Mouse (Mus musculus): ENCODE measurements at regions not wholly inside any gene's neighbourhood (a gene's known extent, or its start where the extent isn't known, plus 50 kb on each side); places are given as distances from the start of the nearest gene placed in this dataset.

DNA sequence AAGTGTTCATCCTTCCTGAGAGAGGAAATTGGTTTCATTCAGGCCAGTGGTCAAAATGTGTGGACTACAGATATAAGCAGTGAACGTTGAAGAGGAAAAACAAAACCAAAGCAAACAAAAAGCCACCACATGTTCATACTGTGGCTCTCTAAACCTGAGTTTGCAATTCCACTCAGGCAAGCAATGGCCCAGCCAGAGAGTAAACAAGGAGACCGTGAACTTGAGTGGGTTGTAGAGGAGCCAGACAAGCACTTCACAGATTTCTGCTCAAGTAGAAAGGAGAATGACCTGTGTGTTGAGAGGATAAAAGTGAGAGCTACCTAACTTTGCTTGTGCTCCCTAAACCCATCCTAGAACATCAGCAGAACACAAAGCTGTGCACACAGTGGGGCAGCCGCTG, 239.9 kb upstream of the Zbtb20 start:
- no peak overlapping the region for H3K4me3 ChIP-seq (ENCODE audit: low read depth, low read length)
- H3K4me1 ChIP-seq (ENCODE audit: control insufficient read depth, insufficient read depth, low read length), result no peaks in the 10 kb centered on the region
- no peak overlapping the region for H3K27ac ChIP-seq (ENCODE audit: insufficient read depth, low read length)
- TF ChIP-seq CTCF (IDR thresholded peaks at IDR 0.05; ENCODE audit: low read depth, low read length) (no peak), EP300 (IDR thresholded peaks at IDR 0.05; ENCODE audit: insufficient read depth, low read depth, low read length) (no peak), POLR2A (IDR thresholded peaks at IDR 0.05; ENCODE audit: insufficient read depth, low read length) (no peak)
- H3K36me3 ChIP-seq (ENCODE audit: control insufficient read depth, insufficient read depth, low read length, poor library complexity, severe bottlenecking), result no peaks in the 10 kb centered on the region
- no peaks in the 10 kb centered on the region for H3K27me3 ChIP-seq (ENCODE audit: control insufficient read depth, insufficient read depth, low read length, poor library complexity, severe bottlenecking)
- H3K9me3 ChIP-seq (replicated peaks; ENCODE audit: control insufficient read depth, insufficient read depth, low read length, poor library complexity, severe bottlenecking), result no peaks in the 10 kb centered on the region
- no peak overlapping the region for H3K9ac ChIP-seq (ENCODE audit: low read depth, poor library complexity, severe bottlenecking)

DNA sequence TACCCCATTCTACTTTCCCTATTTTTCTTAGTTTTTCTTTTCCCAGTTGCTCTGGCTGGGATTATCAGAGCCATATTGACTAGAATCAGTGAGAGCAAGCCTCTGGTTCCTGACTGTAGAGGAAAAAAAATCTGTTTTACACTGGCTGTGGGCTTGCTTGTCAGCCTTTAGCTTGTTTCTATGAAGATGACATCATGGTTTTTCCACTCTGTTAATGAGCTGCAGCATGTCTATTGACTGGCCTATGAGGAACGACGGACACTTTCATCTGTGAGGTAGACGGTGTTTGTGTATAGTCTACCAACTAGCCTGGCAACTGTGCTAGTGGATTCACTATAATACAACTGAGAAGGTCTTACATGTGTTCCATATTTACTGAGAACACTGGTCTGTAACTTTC, 248.0 kb upstream of the Zbtb20 start:
- Histone ChIP-seq H3K9ac (ENCODE audit: low read depth, poor library complexity, severe bottlenecking) (no peak overlapping the region), H3K36me3 (ENCODE audit: control insufficient read depth, insufficient read depth, low read length, poor library complexity, severe bottlenecking) (no peaks in the 10 kb centered on the region), H3K4me1 (ENCODE audit: control insufficient read depth, insufficient read depth, low read length) (no peaks in the 10 kb centered on the region), H3K4me3 (ENCODE audit: low read depth, low read length) (no peak overlapping the region), H3K9me3 (replicated peaks; ENCODE audit: control insufficient read depth, insufficient read depth, low read length, poor library complexity, severe bottlenecking) (no peaks in the 10 kb centered on the region), H3K27ac (ENCODE audit: insufficient read depth, low read length) (no peak overlapping the region), H3K27me3 (ENCODE audit: control insufficient read depth, insufficient read depth, low read length, poor library complexity, severe bottlenecking) (no peaks in the 10 kb centered on the region)
- no peak for TF ChIP-seq POLR2A (IDR thresholded peaks at IDR 0.05; ENCODE audit: insufficient read depth, low read length)
- TF ChIP-seq EP300 (IDR thresholded peaks at IDR 0.05; ENCODE audit: insufficient read depth, low read depth, low read length), result no peak
- TF ChIP-seq CTCF (IDR thresholded peaks at IDR 0.05; ENCODE audit: low read depth, low read length), result no peak

DNA sequence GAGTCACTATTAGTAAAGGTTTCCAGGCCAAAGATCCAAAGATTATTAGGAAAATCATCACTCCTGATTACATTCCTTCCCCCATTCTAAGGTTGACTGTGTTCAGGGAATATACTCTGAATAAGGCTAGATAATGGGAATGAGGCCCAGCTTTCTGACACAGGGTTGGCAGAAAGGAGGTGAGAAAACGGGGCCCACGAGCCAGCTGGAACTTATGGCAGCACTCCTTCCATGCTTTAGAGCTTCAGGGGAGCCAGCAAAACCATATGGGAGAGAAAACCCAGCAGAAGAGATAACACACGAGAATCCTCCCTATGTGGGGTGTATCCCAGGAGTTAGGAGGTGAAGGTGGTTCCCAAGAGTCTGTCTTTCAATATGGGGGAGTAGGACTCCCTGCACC, 259.8 kb upstream of the Zbtb20 start:
- Histone ChIP-seq H3K27me3 (ENCODE audit: control insufficient read depth, insufficient read depth, low read length, poor library complexity, severe bottlenecking) (no peaks in the 10 kb centered on the region), H3K4me3 (ENCODE audit: low read depth, low read length) (no peak overlapping the region), H3K9me3 (replicated peaks; ENCODE audit: control insufficient read depth, insufficient read depth, low read length, poor library complexity, severe bottlenecking) (no peaks in the 10 kb centered on the region), H3K9ac (ENCODE audit: low read depth, poor library complexity, severe bottlenecking) (no peak overlapping the region), H3K4me1 (ENCODE audit: control insufficient read depth, insufficient read depth, low read length) (no peaks in the 10 kb centered on the region), H3K27ac (ENCODE audit: insufficient read depth, low read length) (no peak overlapping the region), H3K36me3 (ENCODE audit: control insufficient read depth, insufficient read depth, low read length, poor library complexity, severe bottlenecking) (no peaks in the 10 kb centered on the region)
- TF ChIP-seq POLR2A (IDR thresholded peaks at IDR 0.05; ENCODE audit: insufficient read depth, low read length), result no peak
- no peak for TF ChIP-seq CTCF (IDR thresholded peaks at IDR 0.05; ENCODE audit: low read depth, low read length)
- no peak for TF ChIP-seq EP300 (IDR thresholded peaks at IDR 0.05; ENCODE audit: insufficient read depth, low read depth, low read length)

DNA sequence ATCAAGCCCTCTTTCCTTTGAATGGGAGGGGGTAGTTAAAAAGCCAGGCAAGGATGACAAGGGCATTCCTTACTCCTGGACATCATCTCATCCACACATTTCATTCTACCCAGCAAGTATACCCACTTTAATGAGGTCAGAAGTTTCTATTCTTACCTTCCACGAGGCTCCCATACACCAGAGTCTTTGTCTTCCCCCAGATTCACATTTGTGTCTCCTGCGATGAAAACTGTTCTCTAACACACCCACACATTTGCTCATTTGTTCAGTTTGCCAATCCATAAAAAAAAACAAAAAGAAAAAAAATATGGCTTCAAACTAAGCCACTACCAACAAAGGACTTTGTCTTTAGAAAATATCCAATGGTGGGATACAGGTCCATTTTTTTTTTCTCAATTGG, 263.7 kb upstream of the Zbtb20 start:
- H3K4me3 ChIP-seq (ENCODE audit: low read depth, low read length), result no peak overlapping the region
- no peaks in the 10 kb centered on the region for H3K36me3 ChIP-seq (ENCODE audit: control insufficient read depth, insufficient read depth, low read length, poor library complexity, severe bottlenecking)
- H3K9ac ChIP-seq (ENCODE audit: low read depth, poor library complexity, severe bottlenecking), result no peak overlapping the region
- no peaks in the 10 kb centered on the region for H3K4me1 ChIP-seq (ENCODE audit: control insufficient read depth, insufficient read depth, low read length)
- H3K9me3 ChIP-seq (replicated peaks; ENCODE audit: control insufficient read depth, insufficient read depth, low read length, poor library complexity, severe bottlenecking), result no peaks in the 10 kb centered on the region
- H3K27me3 ChIP-seq (ENCODE audit: control insufficient read depth, insufficient read depth, low read length, poor library complexity, severe bottlenecking), result no peaks in the 10 kb centered on the region
- TF ChIP-seq EP300 (IDR thresholded peaks at IDR 0.05; ENCODE audit: insufficient read depth, low read depth, low read length) (no peak), POLR2A (IDR thresholded peaks at IDR 0.05; ENCODE audit: insufficient read depth, low read length) (no peak), CTCF (IDR thresholded peaks at IDR 0.05; ENCODE audit: low read depth, low read length) (no peak)
- no peak overlapping the region for H3K27ac ChIP-seq (ENCODE audit: insufficient read depth, low read length)

DNA sequence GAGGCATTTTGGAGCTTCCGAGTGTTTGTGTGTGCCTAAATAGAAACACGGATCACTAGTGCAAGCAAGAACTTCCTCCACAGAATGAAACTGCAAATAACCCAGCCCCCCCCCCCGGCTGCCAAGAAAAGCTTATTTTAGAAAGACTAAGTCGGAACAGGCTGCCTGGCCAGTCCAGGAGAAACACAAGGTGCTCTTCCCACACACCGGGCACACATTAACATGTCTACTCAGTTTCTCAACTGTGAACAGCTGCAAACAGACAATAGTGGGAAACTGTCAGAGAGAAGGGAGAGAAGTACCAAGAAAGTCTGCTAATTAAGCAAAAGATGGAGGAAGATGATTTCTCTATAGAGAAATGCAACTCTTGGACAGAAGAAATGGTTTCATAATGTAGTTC, 267.3 kb upstream of the Zbtb20 start:
- no peak overlapping the region for H3K27ac ChIP-seq (ENCODE audit: insufficient read depth, low read length)
- H3K4me3 ChIP-seq (ENCODE audit: low read depth, low read length), result no peak overlapping the region
- H3K4me1 ChIP-seq (ENCODE audit: control insufficient read depth, insufficient read depth, low read length), result no peaks in the 10 kb centered on the region
- no peaks in the 10 kb centered on the region for H3K9me3 ChIP-seq (replicated peaks; ENCODE audit: control insufficient read depth, insufficient read depth, low read length, poor library complexity, severe bottlenecking)
- TF ChIP-seq EP300 (IDR thresholded peaks at IDR 0.05; ENCODE audit: insufficient read depth, low read depth, low read length) (no peak), CTCF (IDR thresholded peaks at IDR 0.05; ENCODE audit: low read depth, low read length) (no peak), POLR2A (IDR thresholded peaks at IDR 0.05; ENCODE audit: insufficient read depth, low read length) (no peak)
- H3K36me3 ChIP-seq (ENCODE audit: control insufficient read depth, insufficient read depth, low read length, poor library complexity, severe bottlenecking), result no peaks in the 10 kb centered on the region
- H3K27me3 ChIP-seq (ENCODE audit: control insufficient read depth, insufficient read depth, low read length, poor library complexity, severe bottlenecking), result no peaks in the 10 kb centered on the region
- no peak overlapping the region for H3K9ac ChIP-seq (ENCODE audit: low read depth, poor library complexity, severe bottlenecking)

DNA sequence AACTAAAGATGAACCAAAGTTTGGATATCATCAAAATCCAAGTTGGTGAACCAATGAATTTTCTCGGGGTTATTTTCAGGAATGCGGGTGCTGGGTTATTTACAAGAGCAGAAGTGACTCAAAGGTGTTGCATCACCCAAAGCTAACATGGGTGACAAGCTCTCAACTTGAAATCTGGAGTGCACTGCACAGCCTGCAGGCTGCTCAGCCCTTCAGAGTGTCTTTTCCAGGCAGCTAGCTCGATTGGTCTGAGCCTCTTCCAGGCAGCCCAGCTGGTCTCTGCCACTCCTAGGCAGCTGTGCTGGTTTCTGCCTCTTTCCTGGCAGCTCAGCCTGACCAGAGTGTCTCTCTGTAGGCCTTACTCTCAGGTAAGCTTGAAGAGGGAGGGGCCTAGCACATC, 251.9 kb upstream of the Gap43 start:
- no peak overlapping the region for H3K27ac ChIP-seq (ENCODE audit: insufficient read depth, low read length)
- no peaks in the 10 kb centered on the region for H3K27me3 ChIP-seq (ENCODE audit: control insufficient read depth, insufficient read depth, low read length, poor library complexity, severe bottlenecking)
- H3K9ac ChIP-seq (ENCODE audit: low read depth, poor library complexity, severe bottlenecking), result no peak overlapping the region
- H3K9me3 ChIP-seq (replicated peaks; ENCODE audit: control insufficient read depth, insufficient read depth, low read length, poor library complexity, severe bottlenecking), result no peaks in the 10 kb centered on the region
- peaks cover 5% of the 10 kb centered on the region for H3K4me1 ChIP-seq (ENCODE audit: control insufficient read depth, insufficient read depth, low read length)
- H3K36me3 ChIP-seq (ENCODE audit: control insufficient read depth, insufficient read depth, low read length, poor library complexity, severe bottlenecking), result no peaks in the 10 kb centered on the region
- TF ChIP-seq POLR2A (IDR thresholded peaks at IDR 0.05; ENCODE audit: insufficient read depth, low read length) (no peak), CTCF (IDR thresholded peaks at IDR 0.05; ENCODE audit: low read depth, low read length) (no peak), EP300 (IDR thresholded peaks at IDR 0.05; ENCODE audit: insufficient read depth, low read depth, low read length) (no peak)
- H3K4me3 ChIP-seq (ENCODE audit: low read depth, low read length), result no peak overlapping the region
